Mouse (Mus musculus) urinary bladder, postnatal 25 days (tissue): ENCODE data around the gene Srrt.

ENCODE experiments used
- DNase-seq: peaks from one replicate; pipeline ENCODE4 v3.0.0; 2022; ENCODE audit warnings: low spot score

The Srrt gene

GRCm38 (mm10) chr5:137307071-137307912, at the start of gene Srrt:
Srrt (minus strand) TSS chr5:137307674.
- peak; percentile 85 for DNase-seq

- DNase-seq = no peak
These were observed 46.6 kb upstream of the Srrt start for GRCm38 (mm10) chr5:137354091-137354490.

GRCm38 (mm10) chr5:137352011-137352975, 44.8 kb upstream of the Srrt start:
- no peak for DNase-seq

- no peak for DNase-seq
These were observed 43.9 kb upstream of the Srrt start for GRCm38 (mm10) chr5:137351394-137351793.

- no peak for DNase-seq
These were observed 43.5 kb upstream of the Srrt start for GRCm38 (mm10) chr5:137351058-137351380.

- no peak for DNase-seq
These were observed 43.0 kb upstream of the Srrt start for GRCm38 (mm10) chr5:137350205-137351057.

GRCm38 (mm10) chr5:137349384-137350204, 42.1 kb upstream of the Srrt start, which contains the start of gene Ephb4:
Ephb4 (plus strand) TSS chr5:137350109.
- DNase-seq = peak; percentile 78

GRCm38 (mm10) chr5:137348482-137349383, 41.3 kb upstream of the Srrt start:
- no peak for DNase-seq

- no peak for DNase-seq
These were observed 40.4 kb upstream of the Srrt start for GRCm38 (mm10) chr5:137347856-137348255.

- no peak for DNase-seq
These were observed 39.5 kb upstream of the Srrt start for GRCm38 (mm10) chr5:137346983-137347382.

- DNase-seq = no peak
These were observed 38.9 kb upstream of the Srrt start for GRCm38 (mm10) chr5:137346388-137346787.

- DNase-seq = no peak
These were observed 38.3 kb upstream of the Srrt start for GRCm38 (mm10) chr5:137345821-137346220.

GRCm38 (mm10) chr5:137343869-137344268, 36.4 kb upstream of the Srrt start:
- DNase-seq = no peak

GRCm38 (mm10) chr5:137343412-137343811, 35.9 kb upstream of the Srrt start:
- no peak for DNase-seq

- DNase-seq = no peak
These were observed 35.0 kb upstream of the Srrt start for GRCm38 (mm10) chr5:137342407-137343012.

- DNase-seq = no peak
These were observed 32.7 kb upstream of the Srrt start for GRCm38 (mm10) chr5:137340222-137340621.

GRCm38 (mm10) chr5:137339290-137339979, 32.0 kb upstream of the Srrt start:
- no peak for DNase-seq

GRCm38 (mm10) chr5:137338663-137339289, 31.3 kb upstream of the Srrt start:
- DNase-seq = peak; percentile 25
